Mouse (Mus musculus) C2C12 (cell line): Measurements from ENCODE around the gene Nos1.

ENCODE experiments used
- CTCF ChIP-seq: IDR thresholded peaks from one replicate; pipeline ENCODE4 v1.5.1; 2011; ENCODE audit not compliant: control insufficient read depth, insufficient read depth, insufficient read length
- FOSL1 ChIP-seq: IDR thresholded peaks from one replicate; pipeline ENCODE4 v1.8.0; 2011; ENCODE audit warnings: mild to moderate bottlenecking, low read length; ENCODE audit not compliant: poor library complexity, insufficient read depth, severe bottlenecking
- MAX ChIP-seq: IDR thresholded peaks from one replicate; pipeline ENCODE4 v1.6.1; 2011; ENCODE audit warnings: mild to moderate bottlenecking, control low read depth
- MYOG ChIP-seq: IDR thresholded peaks from one replicate; pipeline ENCODE4 v1.6.1; 2011; ENCODE audit not compliant: control insufficient read depth, insufficient read length; ENCODE audit errors: extremely low read depth

DNA sequence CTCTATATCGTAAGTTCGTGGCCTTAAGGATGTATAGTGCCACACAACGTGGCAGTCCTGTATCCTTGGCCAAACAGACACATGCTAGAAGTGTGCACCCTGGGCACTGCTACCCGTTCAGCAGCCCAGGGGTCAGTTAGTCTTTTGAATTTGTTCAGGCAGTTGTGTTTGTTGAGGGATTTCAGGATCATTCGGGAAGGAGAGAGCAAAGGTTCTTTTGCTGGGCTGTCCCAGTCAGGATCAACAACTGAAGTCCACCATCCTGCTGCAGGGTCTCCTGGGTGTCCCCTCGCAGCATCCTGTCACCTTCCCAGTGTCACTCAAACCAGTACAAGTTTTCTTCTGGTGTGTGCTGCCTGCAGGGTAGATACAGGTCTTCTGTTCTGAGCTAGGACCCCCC lies 215.7 kb downstream of the Nos1 start:
- TF ChIP-seq MYOG: no peak
- TF ChIP-seq CTCF: no peak
- no peak for TF ChIP-seq FOSL1
- TF ChIP-seq MAX: no peak
